In the genomic region with DNA sequence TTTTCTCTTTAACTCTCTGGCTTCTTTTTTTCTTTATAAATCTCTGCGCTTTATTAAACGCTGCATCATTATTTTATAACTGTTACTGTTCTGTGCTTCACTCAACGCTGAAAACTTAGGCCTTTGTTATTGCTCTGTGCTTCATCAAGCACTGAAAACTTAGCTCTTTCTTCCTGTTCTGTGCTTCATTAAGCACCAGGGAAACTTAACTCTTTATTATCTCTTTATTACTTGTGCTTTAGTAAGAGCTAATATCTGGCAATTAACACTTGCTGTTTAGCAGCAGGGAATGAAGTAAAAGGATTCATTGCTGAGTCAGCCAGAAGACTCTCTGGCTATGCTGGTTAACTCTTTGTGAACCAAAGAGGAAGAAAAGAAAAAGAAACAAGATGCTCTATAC, we compare ENCODE assay signal across 1 mouse cellular context.
TF ChIP-seq lines count a peak whose summit lies in the region.

No protein-coding gene starts in this region.

TF ChIP-seq in myocyte, 11 proteins besides CTCF, POLR2A, EP300 and RAD21 (continued from another document):
- no peak for TF ChIP-seq REST (IDR thresholded peaks at IDR 0.05; ENCODE audit: insufficient read depth, insufficient read length)
- TF ChIP-seq MYOG (IDR thresholded peaks at IDR 0.05; ENCODE audit: control insufficient read depth in 1 of 3, insufficient read depth in 1 of 3, insufficient read length in 2 of 3, low read depth in 2 of 3): no peak
- TF ChIP-seq E2F4 (IDR thresholded peaks at IDR 0.05; ENCODE audit: insufficient read depth): no peak
- no peak for TF ChIP-seq CEBPB (IDR thresholded peaks at IDR 0.05; ENCODE audit: insufficient read depth, poor library complexity, severe bottlenecking)
- TF ChIP-seq SRF (IDR thresholded peaks at IDR 0.05; ENCODE audit: control insufficient read depth, insufficient read length, low read depth): no peak
- TF ChIP-seq TCF3 (IDR thresholded peaks at IDR 0.05; ENCODE audit: insufficient read length, low read depth): no peak
- TF ChIP-seq MAX (IDR thresholded peaks at IDR 0.05; ENCODE audit: low read depth): no peak
- no peak for TF ChIP-seq USF1 (IDR thresholded peaks at IDR 0.05; ENCODE audit: low read depth)
